Mouse (Mus musculus) A20 (cell line): ENCODE results near the gene Ppfia3.

Experiments
- DNase-seq: peaks from one replicate; pipeline ENCODE4 v3.0.0-alpha.2; 2011; ENCODE audit warnings: low read depth, low spot score

The Ppfia3 gene

GRCm38 (mm10) chr7:45346905-45347304 lies 19.9 kb downstream of the Ppfia3 start:
- DNase-seq = no peak

- DNase-seq = peak; percentile 67
Measured at GRCm38 (mm10) chr7:45343543-45343942, 23.3 kb downstream of the Ppfia3 start.

- peak; percentile 66 for DNase-seq
Measured at GRCm38 (mm10) chr7:45342081-45342480, 24.7 kb downstream of the Ppfia3 start.

GRCm38 (mm10) chr7:45341303-45341702 lies 25.5 kb downstream of the Ppfia3 start:
- DNase-seq = peak; percentile 96

GRCm38 (mm10) chr7:45340669-45341068 lies 26.1 kb downstream of the Ppfia3 start:
- peak; percentile 91 for DNase-seq

GRCm38 (mm10) chr7:45340066-45340442 lies 26.8 kb downstream of the Ppfia3 start:
- DNase-seq = no peak

GRCm38 (mm10) chr7:45339410-45340065 lies 27.3 kb downstream of the Ppfia3 start:
- peak; percentile 93 for DNase-seq

- peak; percentile 79 for DNase-seq
Measured at GRCm38 (mm10) chr7:45338161-45338911, 28.5 kb downstream of the Ppfia3 start.

- no peak for DNase-seq
Measured at GRCm38 (mm10) chr7:45337469-45337868, 29.4 kb downstream of the Ppfia3 start.

- DNase-seq = no peak
Measured at GRCm38 (mm10) chr7:45336319-45336718, 30.5 kb downstream of the Ppfia3 start.

GRCm38 (mm10) chr7:45335056-45335455 lies 31.8 kb downstream of the Ppfia3 start, which contains the start of gene Hrc:
Gene Hrc (plus strand): TSS chr7:45335290.
- no peak for DNase-seq

GRCm38 (mm10) chr7:45334605-45335004 lies 32.2 kb downstream of the Ppfia3 start:
- no peak for DNase-seq

- peak; percentile 81 for DNase-seq
Measured at GRCm38 (mm10) chr7:45333431-45333982, 33.3 kb downstream of the Ppfia3 start, which contains the start of gene Trpm4. Gene Trpm4 (minus strand): TSS chr7:45333780.

- DNase-seq = peak; percentile 75
Measured at GRCm38 (mm10) chr7:45332685-45333425, 34.0 kb downstream of the Ppfia3 start.

GRCm38 (mm10) chr7:45331502-45331901 lies 35.3 kb downstream of the Ppfia3 start:
- DNase-seq = no peak

- DNase-seq = no peak
Measured at GRCm38 (mm10) chr7:45328841-45329475, 37.9 kb downstream of the Ppfia3 start.

- no peak for DNase-seq
Measured at GRCm38 (mm10) chr7:45325800-45326199, 41.0 kb downstream of the Ppfia3 start.

- DNase-seq = no peak
Measured at GRCm38 (mm10) chr7:45323069-45323468, 43.8 kb downstream of the Ppfia3 start.

- no peak for DNase-seq
Measured at GRCm38 (mm10) chr7:45322245-45322644, 44.6 kb downstream of the Ppfia3 start.

- DNase-seq = no peak
Measured at GRCm38 (mm10) chr7:45316536-45316935, 50.3 kb downstream of the Ppfia3 start.

GRCm38 (mm10) chr7:45315182-45315701 lies 51.6 kb downstream of the Ppfia3 start:
- no peak for DNase-seq
